Mouse (Mus musculus): Measurements from ENCODE around the gene Scyl1.

Scyl1 gene

DNA sequence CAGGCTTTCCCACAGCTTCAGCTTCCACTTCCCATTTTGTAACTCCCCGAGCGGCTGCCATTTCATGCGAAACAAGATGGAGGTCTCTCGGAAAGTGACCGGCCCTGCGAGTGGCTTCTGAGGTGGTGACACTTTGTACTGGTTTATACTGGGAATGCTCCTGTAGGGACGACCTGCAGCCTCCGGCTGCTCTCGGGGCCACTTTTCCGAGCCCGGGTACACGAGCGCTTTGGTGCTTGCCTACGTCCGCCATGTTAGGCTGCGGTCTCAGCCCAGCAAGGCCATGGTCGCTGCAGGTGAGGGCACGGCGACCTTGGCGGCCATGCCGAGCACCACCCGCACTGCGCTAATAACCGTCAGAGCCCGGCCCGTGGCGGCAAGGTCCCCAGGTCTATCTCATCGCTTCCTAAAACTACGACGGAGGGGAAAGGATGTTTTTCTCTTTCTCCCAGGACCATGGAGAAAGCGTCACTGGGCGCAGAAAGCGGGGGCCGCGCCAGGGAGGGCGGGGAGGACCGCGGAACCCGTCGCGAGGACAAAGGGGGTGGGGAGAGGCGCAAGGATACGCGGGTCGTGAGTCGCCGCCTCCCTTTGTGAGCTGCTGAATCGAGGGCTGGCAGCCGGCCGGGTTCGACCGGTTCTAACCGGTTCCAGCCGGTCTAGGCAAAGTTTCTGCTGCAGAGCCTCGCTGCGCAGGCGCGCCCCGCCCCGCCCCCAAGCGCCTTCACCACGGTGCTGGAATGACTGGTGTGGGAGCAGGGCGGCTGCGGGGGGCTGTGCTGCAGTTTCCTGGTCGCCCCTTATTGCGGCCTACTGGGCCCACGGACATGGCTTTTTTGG lies 32.0 kb upstream of the Scyl1 start:
- DNase-seq (ENCODE audit: low spot score in 2 of 2): peak; percentile 99 to 100

- DNase-seq (ENCODE audit: low spot score in 2 of 2): no peak
Measured at GRCm38 (mm10) chr19:5802787-5803040, 31.5 kb upstream of the Scyl1 start.

GRCm38 (mm10) chr19:5802011-5802786 lies 31.0 kb upstream of the Scyl1 start:
- peak; percentile 90 to 98 for DNase-seq (ENCODE audit: low spot score in 2 of 2)

DNA sequence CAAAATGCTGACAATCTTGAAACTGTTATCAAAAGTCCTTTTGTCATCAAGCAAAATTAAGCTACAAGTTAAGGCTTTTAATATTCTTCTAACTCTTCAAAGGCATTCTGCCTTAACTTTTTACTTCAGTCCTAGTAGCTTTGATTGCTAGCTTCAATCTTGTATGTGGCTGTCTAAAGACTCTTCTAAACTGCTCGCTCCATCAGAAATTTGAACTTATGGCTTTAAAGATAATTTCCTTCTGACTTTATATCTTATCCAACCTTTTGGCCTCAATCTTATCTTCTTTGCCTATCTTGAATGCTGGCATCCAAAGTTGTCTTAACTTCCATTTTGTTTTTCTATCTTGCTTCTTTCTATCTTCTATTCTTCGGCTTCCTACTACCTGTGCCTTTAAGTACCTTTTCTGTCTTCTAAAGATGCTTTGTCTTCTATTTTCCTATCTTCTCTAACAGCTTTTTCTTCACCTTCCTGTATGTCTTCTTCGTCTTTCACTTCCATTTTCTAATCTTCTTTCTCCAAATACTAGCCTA lies 30.3 kb upstream of the Scyl1 start:
- no peak for DNase-seq (ENCODE audit: low spot score in 2 of 2)

- DNase-seq (ENCODE audit: low spot score in 2 of 2): no peak
Measured at GRCm38 (mm10) chr19:5800632-5801431, 29.6 kb upstream of the Scyl1 start.

DNA sequence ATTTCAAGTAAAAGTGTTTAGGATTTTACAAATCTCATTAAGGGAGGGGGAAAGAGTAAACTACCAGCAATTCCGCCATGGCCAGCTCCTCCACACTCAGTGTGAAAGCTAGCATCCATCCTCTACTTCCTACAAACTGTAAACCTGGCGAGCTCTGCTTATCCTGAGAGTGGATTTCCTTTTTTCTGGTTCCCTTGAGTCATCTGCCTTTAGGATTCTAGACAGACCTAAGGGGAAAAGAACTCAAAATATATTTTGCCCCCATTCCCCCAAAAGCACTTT lies 29.1 kb upstream of the Scyl1 start:
- no peak for DNase-seq (ENCODE audit: low spot score in 2 of 2)

DNA sequence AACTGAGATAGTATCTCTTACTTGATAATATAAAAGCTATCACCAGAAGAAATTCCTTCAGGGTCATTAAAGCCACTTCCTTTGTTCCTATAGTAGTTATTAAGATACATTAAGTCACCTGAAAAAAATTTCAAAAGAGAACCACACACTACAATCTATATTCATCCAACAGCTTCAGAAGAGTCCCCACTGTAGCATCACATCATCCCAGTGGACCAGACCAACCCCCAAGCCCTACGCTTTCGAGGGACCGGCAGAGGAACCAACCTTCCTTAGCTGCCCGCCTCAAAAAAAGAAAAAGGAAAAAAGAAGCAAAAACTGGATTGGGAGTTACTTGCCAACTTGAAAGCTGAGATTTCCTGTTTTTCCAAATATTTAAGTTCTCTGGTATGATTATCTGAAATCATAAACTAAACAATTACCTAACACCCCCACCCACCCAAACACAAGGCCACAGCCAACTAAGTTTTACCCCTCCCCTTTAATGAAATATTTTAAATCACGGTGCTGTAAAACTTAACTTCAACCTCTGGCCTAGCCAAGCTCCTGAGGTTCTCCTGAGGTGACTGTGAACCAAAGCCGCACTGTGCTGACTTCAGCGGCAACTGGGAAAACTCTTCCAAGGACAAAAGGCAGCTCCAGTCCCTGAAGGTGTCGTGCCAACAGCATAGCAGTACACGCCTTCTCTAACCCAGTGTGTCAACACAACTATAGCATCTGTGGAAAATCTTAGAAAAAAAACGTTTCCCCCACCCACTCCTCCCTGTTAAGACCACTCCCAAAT lies 28.5 kb upstream of the Scyl1 start:
- DNase-seq (ENCODE audit: low spot score in 2 of 2): peak in 1 of 2 experiments; percentile 22

GRCm38 (mm10) chr19:5798700-5799479 lies 27.7 kb upstream of the Scyl1 start:
- no peak for DNase-seq (ENCODE audit: low spot score in 2 of 2)

GRCm38 (mm10) chr19:5797381-5798111 lies 26.3 kb upstream of the Scyl1 start:
- DNase-seq (ENCODE audit: low spot score in 2 of 2): no peak

DNA sequence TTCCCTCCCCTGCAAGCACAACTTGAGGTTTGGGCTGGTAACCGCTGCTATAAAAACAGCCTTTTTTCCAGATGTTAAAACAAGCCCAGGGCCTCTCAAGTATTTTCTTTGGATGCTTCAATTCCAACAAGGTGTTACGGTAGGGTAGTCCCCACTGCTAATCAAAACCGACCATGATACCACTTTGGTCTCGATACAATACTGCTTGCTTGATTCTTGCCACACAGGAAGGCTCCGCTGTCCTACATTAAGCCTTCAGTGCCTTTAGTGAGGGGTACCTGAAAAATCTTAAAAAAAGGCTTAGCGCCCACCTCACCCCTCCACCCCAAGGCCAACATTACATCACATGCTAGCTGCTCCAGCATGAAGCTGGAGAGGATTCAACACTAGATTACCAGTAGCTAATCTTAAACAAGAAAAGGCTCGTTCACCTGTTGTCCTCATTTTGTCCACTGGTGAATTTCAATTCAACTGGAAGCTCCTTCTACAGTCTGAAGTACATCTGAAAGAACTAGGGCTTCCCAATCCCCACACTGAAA lies 25.4 kb upstream of the Scyl1 start:
- no peak for DNase-seq (ENCODE audit: low spot score in 2 of 2)

DNA sequence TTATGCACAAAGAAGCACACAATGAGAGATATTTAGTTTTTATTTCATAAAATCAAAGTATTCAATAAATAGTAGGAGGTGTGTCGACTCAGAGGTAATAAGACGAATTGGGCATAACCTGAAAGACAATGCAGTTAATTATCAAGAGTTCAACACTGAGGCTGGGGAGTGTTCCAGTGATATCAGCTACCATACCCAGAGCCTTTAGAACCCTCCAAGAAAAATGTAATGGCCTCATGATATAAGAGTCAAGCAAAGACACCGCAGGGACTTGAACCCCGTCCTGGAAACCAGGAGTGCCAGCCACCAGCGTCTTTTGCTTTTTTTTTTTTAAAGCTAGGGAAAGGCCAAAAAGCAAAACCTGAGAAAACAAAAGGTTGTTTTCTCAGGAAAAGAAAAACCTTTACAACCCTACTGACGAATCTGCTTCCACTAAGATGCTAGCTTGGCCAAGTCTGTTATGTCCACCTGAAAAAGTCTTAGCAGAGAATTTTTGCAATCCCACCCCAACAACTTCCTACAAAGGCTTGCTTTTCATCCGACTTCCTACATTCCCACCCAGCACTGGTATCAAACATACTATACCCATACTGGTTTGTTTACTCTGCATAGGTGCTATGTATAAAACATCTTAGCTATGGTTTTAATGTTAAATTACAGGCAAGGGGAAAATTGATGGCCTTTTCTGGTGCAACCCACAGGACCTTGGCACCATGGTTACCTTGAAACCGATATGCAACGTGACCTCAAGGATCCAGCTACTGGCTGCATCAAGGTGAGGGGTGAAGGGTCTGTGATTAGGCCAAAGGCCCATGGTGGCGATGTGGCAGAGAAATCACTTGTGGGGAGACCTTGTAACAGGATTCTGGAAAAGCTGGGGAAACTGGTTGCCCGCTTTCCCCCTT lies 24.7 kb upstream of the Scyl1 start:
- DNase-seq (ENCODE audit: low spot score in 2 of 2): no peak

- DNase-seq (ENCODE audit: low spot score in 2 of 2): peak in 1 of 2 experiments; percentile 27
Measured at GRCm38 (mm10) chr19:5794771-5795576, 23.8 kb upstream of the Scyl1 start.

GRCm38 (mm10) chr19:5793917-5794770 lies 22.9 kb upstream of the Scyl1 start:
- peak in 1 of 2 experiments; percentile 19 for DNase-seq (ENCODE audit: low spot score in 2 of 2)

GRCm38 (mm10) chr19:5793116-5793515 lies 21.9 kb upstream of the Scyl1 start:
- DNase-seq (ENCODE audit: low spot score in 2 of 2): peak in 1 of 2 experiments; percentile 16

- DNase-seq (ENCODE audit: low spot score in 2 of 2): no peak
Measured at GRCm38 (mm10) chr19:5791329-5791728, 20.1 kb upstream of the Scyl1 start.

- no peak for DNase-seq (ENCODE audit: low spot score in 2 of 2)
Measured at GRCm38 (mm10) chr19:5789066-5789465, 17.8 kb upstream of the Scyl1 start.

DNA sequence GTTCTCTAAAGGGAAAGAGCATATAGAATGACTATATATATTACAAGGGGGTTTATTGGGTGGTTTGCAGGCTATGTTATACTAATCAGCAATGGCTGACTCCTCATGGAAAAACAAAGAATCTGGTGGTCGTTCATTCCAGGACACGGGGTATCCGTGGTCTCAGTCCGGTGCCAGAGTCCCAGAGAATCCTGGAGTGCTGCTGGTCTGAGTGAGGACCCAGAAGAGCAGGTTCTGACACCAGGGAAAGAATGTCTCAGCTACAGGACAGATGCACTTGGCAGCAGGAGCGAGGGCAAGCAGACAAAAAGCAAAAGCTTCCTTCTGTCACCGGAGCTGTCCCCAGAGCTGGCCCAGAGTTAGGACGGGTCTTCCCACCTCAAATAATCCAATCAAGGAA lies 17.4 kb upstream of the Scyl1 start:
- DNase-seq (ENCODE audit: low spot score in 2 of 2): no peak
